Mouse (Mus musculus): ENCODE measurements at regions not wholly inside any gene's neighbourhood (a gene's known extent, or its start where the extent isn't known, plus 50 kb on each side); places are given as distances from the start of the nearest gene placed in this dataset.
A peak's percentile ranks its signal among the peaks of the same experiment; 100 is the strongest.

DNA sequence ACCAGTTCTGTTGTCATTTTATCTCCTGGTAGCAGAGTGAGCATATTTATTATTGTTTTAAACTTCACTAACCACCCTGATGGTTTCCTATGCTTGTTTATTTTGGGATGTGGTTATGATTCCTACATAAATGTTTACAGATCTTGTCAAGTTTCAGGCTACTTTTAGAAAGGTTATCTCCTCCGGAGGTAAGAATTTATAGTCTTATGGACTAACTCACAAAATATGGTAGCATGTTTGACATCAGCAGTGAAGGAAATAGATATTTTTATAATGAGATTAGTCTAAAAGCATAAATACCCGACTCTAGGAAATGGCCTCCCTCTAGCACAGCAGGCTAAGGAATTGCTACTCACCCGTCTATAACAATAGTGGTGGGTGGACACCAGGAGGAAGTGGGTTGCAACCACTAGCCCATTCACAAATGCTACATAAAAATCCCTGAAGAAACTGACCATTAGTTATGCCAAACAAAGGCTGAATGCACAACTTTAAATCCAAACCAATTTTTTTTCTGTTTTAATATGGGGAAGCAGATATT, 228.6 kb upstream of the Sema3d start:
- Histone ChIP-seq H3K36me3 (ENCODE audit: control insufficient read depth, insufficient read depth, low read length) (no peaks in the 10 kb centered on the region), H3K9me3 (ENCODE audit: control insufficient read depth, low read length) (no peaks in the 10 kb centered on the region), H3K4me1 (ENCODE audit: control insufficient read depth, insufficient read depth, low read length) (no peaks in the 10 kb centered on the region), H3K4me3 (replicated peaks; ENCODE audit: low read length) (no peak overlapping the region), H3K9ac (ENCODE audit: low read depth, low read length, severe bottlenecking) (no peak overlapping the region), H3K27ac (replicated peaks; ENCODE audit: low read depth, low read length) (no peak overlapping the region), H3K4me2 (replicated peaks; ENCODE audit: low read depth, low read length, severe bottlenecking) (no peak overlapping the region), H3K27me3 (ENCODE audit: control insufficient read depth, insufficient read depth, low read length) (no peaks in the 10 kb centered on the region)
- ATAC-seq (ENCODE audit: low FRiP score, low read depth) (no peak), DNase-seq (ENCODE audit: low spot score) (no peak)
- no peak for TF ChIP-seq POLR2A (IDR thresholded peaks at IDR 0.05; ENCODE audit: borderline replicate concordance, extremely low read depth, insufficient read depth, insufficient read length)
- WGBS, result 59% methylated on average over 3 of the region's 3 CpGs

DNA sequence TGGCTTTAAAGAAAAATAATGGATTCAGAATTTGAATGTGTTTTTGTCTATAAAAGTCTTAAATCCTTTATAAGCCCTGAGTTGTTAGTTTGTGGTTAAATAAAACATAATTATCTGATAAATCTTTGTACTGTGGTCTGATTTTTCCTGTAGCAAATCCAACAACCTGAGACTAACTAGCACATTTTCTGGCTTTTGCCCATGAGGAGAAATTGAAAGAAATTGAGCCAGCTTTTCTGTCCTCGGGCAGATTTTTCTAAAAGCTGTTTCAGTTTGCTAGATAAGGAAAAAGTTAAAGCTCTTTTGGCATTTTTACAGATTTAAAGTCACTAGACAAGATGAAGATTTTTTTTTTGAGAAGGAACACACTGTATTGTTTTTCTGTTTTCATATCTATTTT, 191.5 kb upstream of the Sema3d start:
- H3K27ac ChIP-seq (replicated peaks; ENCODE audit: low read depth, low read length), result no peak overlapping the region
- H3K4me2 ChIP-seq (replicated peaks; ENCODE audit: low read depth, low read length, severe bottlenecking), result no peak overlapping the region
- H3K9ac ChIP-seq (ENCODE audit: low read depth, low read length, severe bottlenecking), result no peak overlapping the region
- 24% methylated on average over 1 of the region's 1 CpGs for WGBS
- H3K9me3 ChIP-seq (ENCODE audit: control insufficient read depth, low read length), result no peaks in the 10 kb centered on the region
- no peaks in the 10 kb centered on the region for H3K4me1 ChIP-seq (ENCODE audit: control insufficient read depth, insufficient read depth, low read length)
- TF ChIP-seq POLR2A (IDR thresholded peaks at IDR 0.05; ENCODE audit: borderline replicate concordance, extremely low read depth, insufficient read depth, insufficient read length), result no peak
- H3K36me3 ChIP-seq (ENCODE audit: control insufficient read depth, insufficient read depth, low read length), result no peaks in the 10 kb centered on the region
- H3K4me3 ChIP-seq (replicated peaks; ENCODE audit: low read length), result no peak overlapping the region
- peak; percentile 28 for DNase-seq (ENCODE audit: low spot score)
- H3K27me3 ChIP-seq (ENCODE audit: control insufficient read depth, insufficient read depth, low read length), result no peaks in the 10 kb centered on the region
- no peak for ATAC-seq (ENCODE audit: low FRiP score, low read depth)

DNA sequence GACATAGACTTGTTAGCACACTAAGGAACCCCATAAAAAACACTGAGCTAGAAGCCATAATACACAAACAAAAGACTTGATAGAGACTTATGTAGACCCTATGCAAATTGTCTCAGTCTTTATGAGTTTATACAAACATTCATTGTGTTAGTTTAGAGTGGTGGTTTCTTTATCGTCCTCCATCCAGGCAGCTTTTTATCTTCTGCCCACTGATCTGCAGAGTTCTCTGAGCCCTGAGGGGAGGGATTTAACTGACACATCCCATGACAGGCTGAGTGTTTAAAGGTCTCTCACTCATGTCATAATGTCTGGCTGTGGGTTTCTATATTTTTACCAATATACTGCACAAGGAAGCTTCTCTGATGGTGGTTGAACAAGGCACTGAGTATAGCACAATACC, 175.7 kb upstream of the Sema3d start:
- WGBS, result 78% methylated on average over 1 of the region's 1 CpGs
- H3K4me1 ChIP-seq (ENCODE audit: control insufficient read depth, insufficient read depth, low read length), result no peaks in the 10 kb centered on the region
- ATAC-seq (ENCODE audit: low FRiP score, low read depth) (no peak), DNase-seq (ENCODE audit: low spot score) (no peak)
- H3K27me3 ChIP-seq (ENCODE audit: control insufficient read depth, insufficient read depth, low read length), result no peaks in the 10 kb centered on the region
- H3K36me3 ChIP-seq (ENCODE audit: control insufficient read depth, insufficient read depth, low read length), result no peaks in the 10 kb centered on the region
- H3K9me3 ChIP-seq (ENCODE audit: control insufficient read depth, low read length), result no peaks in the 10 kb centered on the region
- no peak for TF ChIP-seq POLR2A (IDR thresholded peaks at IDR 0.05; ENCODE audit: borderline replicate concordance, extremely low read depth, insufficient read depth, insufficient read length)
- H3K4me3 ChIP-seq (replicated peaks; ENCODE audit: low read length), result no peak overlapping the region
- H3K9ac ChIP-seq (ENCODE audit: low read depth, low read length, severe bottlenecking), result no peak overlapping the region
- no peak overlapping the region for H3K4me2 ChIP-seq (replicated peaks; ENCODE audit: low read depth, low read length, severe bottlenecking)
- no peak overlapping the region for H3K27ac ChIP-seq (replicated peaks; ENCODE audit: low read depth, low read length)

DNA sequence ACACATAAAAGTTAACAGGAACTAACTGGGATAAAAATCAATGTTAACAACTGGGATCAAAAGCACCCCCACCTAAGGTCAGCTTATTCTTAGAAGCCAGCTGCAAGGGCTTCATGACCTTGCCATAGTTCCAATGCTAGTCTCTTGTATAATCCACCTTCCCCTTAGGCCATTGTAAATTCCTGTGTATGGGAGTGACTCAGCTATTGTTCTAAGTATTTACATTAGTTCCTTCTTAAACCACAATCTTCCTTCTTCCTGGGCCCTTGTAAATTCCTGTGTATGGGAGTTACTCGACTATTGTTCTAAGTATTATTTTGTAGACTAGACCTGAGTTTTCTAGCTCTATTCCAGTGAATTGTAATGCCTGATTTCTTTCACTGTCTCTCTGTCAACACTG, 173.6 kb upstream of the Sema3d start:
- no peak for TF ChIP-seq POLR2A (IDR thresholded peaks at IDR 0.05; ENCODE audit: borderline replicate concordance, extremely low read depth, insufficient read depth, insufficient read length)
- Histone ChIP-seq H3K36me3 (ENCODE audit: control insufficient read depth, insufficient read depth, low read length) (no peaks in the 10 kb centered on the region), H3K27ac (replicated peaks; ENCODE audit: low read depth, low read length) (no peak overlapping the region), H3K9ac (ENCODE audit: low read depth, low read length, severe bottlenecking) (no peak overlapping the region), H3K27me3 (ENCODE audit: control insufficient read depth, insufficient read depth, low read length) (no peaks in the 10 kb centered on the region), H3K9me3 (ENCODE audit: control insufficient read depth, low read length) (no peaks in the 10 kb centered on the region), H3K4me1 (ENCODE audit: control insufficient read depth, insufficient read depth, low read length) (no peaks in the 10 kb centered on the region), H3K4me2 (replicated peaks; ENCODE audit: low read depth, low read length, severe bottlenecking) (no peak overlapping the region), H3K4me3 (replicated peaks; ENCODE audit: low read length) (no peak overlapping the region)
- DNase-seq (ENCODE audit: low spot score), result no peak
- no peak for ATAC-seq (ENCODE audit: low FRiP score, low read depth)
- 62% methylated on average over 1 of the region's 1 CpGs for WGBS

DNA sequence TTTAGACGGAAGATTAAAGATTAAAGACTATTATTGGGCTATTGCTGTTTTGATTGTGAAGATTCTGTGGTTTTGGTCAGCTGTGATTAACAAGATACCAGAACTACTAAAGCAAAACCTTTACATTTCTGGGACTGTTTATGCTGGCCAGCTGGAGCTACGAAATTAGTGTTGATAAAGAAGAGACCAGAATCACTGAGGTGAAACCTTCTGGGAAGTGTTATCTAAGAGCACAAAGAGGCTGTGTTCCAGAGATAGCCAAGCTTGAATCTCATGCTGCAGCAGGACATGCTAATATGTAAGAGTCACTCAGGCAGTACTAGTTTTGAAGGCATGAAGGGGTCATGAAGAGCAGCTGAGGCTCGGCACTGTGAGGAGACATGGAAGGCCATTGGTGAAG, 169.7 kb upstream of the Sema3d start:
- Histone ChIP-seq H3K27ac (replicated peaks; ENCODE audit: low read depth, low read length) (no peak overlapping the region), H3K36me3 (ENCODE audit: control insufficient read depth, insufficient read depth, low read length) (no peaks in the 10 kb centered on the region), H3K4me1 (ENCODE audit: control insufficient read depth, insufficient read depth, low read length) (no peaks in the 10 kb centered on the region), H3K4me2 (replicated peaks; ENCODE audit: low read depth, low read length, severe bottlenecking) (no peak overlapping the region), H3K9me3 (ENCODE audit: control insufficient read depth, low read length) (no peaks in the 10 kb centered on the region), H3K27me3 (ENCODE audit: control insufficient read depth, insufficient read depth, low read length) (no peaks in the 10 kb centered on the region), H3K4me3 (replicated peaks; ENCODE audit: low read length) (no peak overlapping the region), H3K9ac (ENCODE audit: low read depth, low read length, severe bottlenecking) (no peak overlapping the region)
- DNase-seq (ENCODE audit: low spot score), result no peak
- ATAC-seq (ENCODE audit: low FRiP score, low read depth), result no peak
- TF ChIP-seq POLR2A (IDR thresholded peaks at IDR 0.05; ENCODE audit: borderline replicate concordance, extremely low read depth, insufficient read depth, insufficient read length), result no peak
- 91% methylated on average over 3 of the region's 3 CpGs for WGBS
